Mouse (Mus musculus) forebrain, embryonic 14.5 days (tissue): Measurements from ENCODE around the gene Rhox7a. TPM values are rescaled to one million over a fixed set of nuclear protein-coding genes. Genes with fewer than 3 reads are reported as not detected.
"Not testable (repeated sequence)": the region's sequence is repeated elsewhere in the genome, so short reads cannot be mapped to it uniquely, and the experiment has no call there.

Experiments used
- ATAC-seq: fragments of 200-750 bp; cut with Nextera tagmentation; 2 replicates; pipeline ENCODE4 v1.8.0; 2017; ENCODE audit warnings: mild to moderate bottlenecking, moderate library complexity
- DNase-seq: peaks from one replicate; pipeline ENCODE4 v3.0.0-alpha.2; 2015; ENCODE audit warnings: low spot score
- H3K27ac ChIP-seq: fragments of 300-500 bp; sonication (generic); 2 replicates; pipeline ENCODE4 v1.5.1; 2014; ENCODE audit warnings: low read depth, mild to moderate bottlenecking, control low read depth, low read length, moderate library complexity
- H3K27me3 ChIP-seq: fragments of 300-500 bp; sonication (generic); replicated peaks from 2 replicates; pipeline ENCODE4 v1.6.1; 2014; ENCODE audit warnings: low read length, control low read depth, mixed read lengths; ENCODE audit not compliant: control insufficient read depth, insufficient read depth
- H3K36me3 ChIP-seq: fragments of 300-500 bp; sonication (generic); 2 replicates; pipeline ENCODE4 v1.6.1; 2014; ENCODE audit warnings: low read length, control low read depth; ENCODE audit not compliant: control insufficient read depth, insufficient read depth
- H3K4me1 ChIP-seq: fragments of 300-500 bp; sonication (generic); 2 replicates; pipeline ENCODE4 v1.6.1; 2014; ENCODE audit warnings: antibody characterized with exemption, low read length, control low read depth; ENCODE audit not compliant: control insufficient read depth, insufficient read depth
- H3K4me2 ChIP-seq: fragments of 300-500 bp; sonication (generic); 2 replicates; pipeline ENCODE4 v1.6.1; 2014; ENCODE audit warnings: mild to moderate bottlenecking, control low read depth, low read length
- H3K4me3 ChIP-seq: fragments of 300-500 bp; sonication (generic); 2 replicates; pipeline ENCODE4 v1.5.1; 2014; ENCODE audit warnings: low read depth, low read length, control low read depth
- H3K9ac ChIP-seq: fragments of 300-500 bp; sonication (generic); 2 replicates; pipeline ENCODE4 v1.6.1; 2014; ENCODE audit warnings: mild to moderate bottlenecking, low read length, control low read depth, moderate library complexity
- H3K9me3 ChIP-seq: fragments of 300-500 bp; sonication (generic); replicated peaks from 2 replicates; pipeline ENCODE4 v1.6.1; 2016; ENCODE audit warnings: low read length, control low read depth, mixed read lengths; ENCODE audit not compliant: control insufficient read depth
- WGBS: fragments of 180-500 bp; shearing (Covaris S2); extraction: QIAGEN DNeasy Blood & Tissue Kit; methylation state at CpG from one replicate; pipeline ENCODE4 v1.1.7; 2014; 5-methylcytosine and 5-hydroxymethylcytosine counted together
- polyA plus RNA-seq: library from polyadenylated mRNA; unstranded; fragments of >200 nt; fragmentation: Nextera tagmentation; extraction: Ambion mirVana; gene quantifications from 2 replicates; pipeline ENCODE4 v1.2.1, GENCODE M21; 2014

The Rhox7a gene
- polyA plus RNA-seq: not detected in 2 replicates

GRCm38 (mm10) chrX:37831386-37831785 lies at the start of gene Rhox7a:
TSS of gene Rhox7a (plus strand) at chrX:37831686.
- not testable (repeated sequence) for H3K27me3 ChIP-seq, H3K27ac ChIP-seq, ATAC-seq, H3K4me1 ChIP-seq, H3K4me3 ChIP-seq, H3K9ac ChIP-seq, H3K36me3 ChIP-seq, H3K9me3 ChIP-seq, DNase-seq, H3K4me2 ChIP-seq
- 86% methylated on average over 8 of the region's 8 CpGs for WGBS

- 81% methylated on average over 15 of the region's 15 CpGs for WGBS
- no peak overlapping the region for H3K4me3 ChIP-seq
- no peak for DNase-seq
- ATAC-seq: no peak
- H3K9me3 ChIP-seq: no peaks in the 10 kb centered on the region
- H3K4me2 ChIP-seq: no peak overlapping the region
- H3K9ac ChIP-seq: no peak overlapping the region
- H3K27ac ChIP-seq: no peak overlapping the region
- H3K4me1 ChIP-seq: no peaks in the 10 kb centered on the region
- no peaks in the 10 kb centered on the region for H3K36me3 ChIP-seq
- H3K27me3 ChIP-seq: no peaks in the 10 kb centered on the region
These were observed 24.0 kb upstream of the Rhox7a start for GRCm38 (mm10) chrX:37807286-37808080.

GRCm38 (mm10) chrX:37809396-37809795 lies 22.1 kb upstream of the Rhox7a start:
- no peaks in the 10 kb centered on the region for H3K9me3 ChIP-seq
- 84% methylated on average over 2 of the region's 2 CpGs for WGBS
- no peaks in the 10 kb centered on the region for H3K4me1 ChIP-seq
- no peak overlapping the region for H3K4me2 ChIP-seq
- DNase-seq (no peak), ATAC-seq (no peak)
- no peaks in the 10 kb centered on the region for H3K27me3 ChIP-seq
- H3K27ac ChIP-seq: no peak overlapping the region
- H3K4me3 ChIP-seq: no peak overlapping the region
- no peaks in the 10 kb centered on the region for H3K36me3 ChIP-seq
- H3K9ac ChIP-seq: no peak overlapping the region

- ATAC-seq (no peak), DNase-seq (peak; percentile 16)
- Histone ChIP-seq H3K27ac (no peak overlapping the region), H3K36me3 (no peaks in the 10 kb centered on the region), H3K9me3 (no peaks in the 10 kb centered on the region), H3K4me3 (no peak overlapping the region), H3K9ac (no peak overlapping the region), H3K4me2 (no peak overlapping the region), H3K4me1 (no peaks in the 10 kb centered on the region), H3K27me3 (no peaks in the 10 kb centered on the region)
- 29% methylated on average over 5 of the region's 5 CpGs for WGBS
These were observed 20.3 kb upstream of the Rhox7a start for GRCm38 (mm10) chrX:37811179-37811578.

- Histone ChIP-seq H3K27ac (no peak overlapping the region), H3K4me1 (no peaks in the 10 kb centered on the region), H3K9ac (no peak overlapping the region), H3K27me3 (no peaks in the 10 kb centered on the region), H3K36me3 (no peaks in the 10 kb centered on the region), H3K4me2 (no peak overlapping the region), H3K4me3 (no peak overlapping the region), H3K9me3 (no peaks in the 10 kb centered on the region)
- WGBS: 81% methylated on average over 10 of the region's 10 CpGs
- ATAC-seq (no peak), DNase-seq (no peak)
These were observed 15.8 kb upstream of the Rhox7a start for GRCm38 (mm10) chrX:37815665-37816064.

DNA sequence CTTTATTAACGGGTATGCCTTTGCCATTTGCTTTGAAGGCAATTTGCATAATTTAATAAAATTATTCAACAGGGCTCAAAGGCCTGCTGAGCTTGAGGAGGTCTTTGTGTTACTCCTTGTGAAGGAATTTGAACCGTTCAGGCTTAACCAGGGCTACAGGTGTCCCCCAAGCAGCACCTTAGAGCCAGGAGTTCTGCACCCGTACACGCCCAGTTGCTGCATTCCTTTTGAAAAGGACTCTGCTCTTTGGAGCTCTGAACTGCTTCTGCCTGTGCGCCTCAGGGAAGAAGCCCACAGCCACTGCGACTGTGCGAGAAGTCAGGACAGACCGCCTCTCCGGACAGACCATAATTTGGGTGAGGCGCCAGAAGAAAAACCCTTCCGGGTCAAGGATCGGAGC lies 4.9 kb upstream of the Rhox7a start, which contains the start of gene Rhox6:
TSS of gene Rhox6 (plus strand) at position 301 of the 400 bp plus-strand sequence.
- 91% methylated on average over 4 of the region's 12 CpGs for WGBS
- H3K4me3 ChIP-seq, H3K4me2 ChIP-seq, H3K9me3 ChIP-seq, ATAC-seq, H3K27ac ChIP-seq, H3K27me3 ChIP-seq, H3K9ac ChIP-seq, H3K36me3 ChIP-seq, DNase-seq, H3K4me1 ChIP-seq: not testable (repeated sequence)

DNA sequence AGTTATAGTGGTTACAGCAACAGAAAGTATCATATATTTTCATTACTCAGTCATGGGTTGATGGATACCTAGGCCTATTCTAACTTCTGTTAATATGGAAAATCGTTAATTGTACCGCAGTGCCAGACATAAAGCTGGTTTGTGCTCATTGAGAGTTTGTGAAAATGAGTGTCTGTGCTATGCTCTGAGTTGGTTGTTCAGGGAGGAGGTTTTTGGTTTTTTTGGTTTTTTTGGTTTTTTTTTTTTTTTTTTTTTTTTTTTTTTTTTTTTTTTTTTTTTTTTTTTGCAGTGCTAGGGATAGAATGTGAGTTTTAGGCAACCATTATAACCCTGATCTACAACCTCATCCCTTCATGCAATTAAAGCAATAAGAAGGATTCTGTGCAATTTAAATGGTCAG lies 40.2 kb downstream of the Rhox7a start:
- WGBS: 97% methylated on average over 2 of the region's 2 CpGs
- no peak for DNase-seq
- no peak for ATAC-seq
- Histone ChIP-seq H3K4me3 (no peak overlapping the region), H3K36me3 (no peaks in the 10 kb centered on the region), H3K27ac (no peak overlapping the region), H3K27me3 (no peaks in the 10 kb centered on the region), H3K4me2 (no peak overlapping the region), H3K9me3 (no peaks in the 10 kb centered on the region), H3K9ac (no peak overlapping the region), H3K4me1 (no peaks in the 10 kb centered on the region)

DNA sequence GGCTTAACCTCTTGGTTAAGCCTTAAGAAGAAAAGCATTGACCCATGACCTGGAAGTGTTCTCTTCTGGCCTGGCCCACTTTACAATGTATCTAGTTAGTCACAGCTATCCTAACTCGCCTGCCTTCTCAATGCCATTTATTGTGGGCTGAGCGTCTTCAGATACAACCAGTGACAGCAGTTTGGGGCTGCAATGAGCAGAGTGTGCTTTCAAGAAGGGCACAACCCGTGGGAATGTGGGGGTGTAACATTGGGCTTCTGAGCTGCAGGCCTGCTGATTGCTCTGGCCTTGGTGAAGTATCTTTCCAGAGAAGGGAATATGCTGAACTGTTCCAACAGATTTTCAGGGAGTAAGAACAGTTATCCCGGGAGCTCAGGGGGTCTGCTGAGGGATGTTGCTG lies 47.4 kb downstream of the Rhox7a start, which contains the start of gene Rhox8:
TSS of gene Rhox8 (minus strand) at position 101 of the 400 bp plus-strand sequence.
- no peaks in the 10 kb centered on the region for H3K27me3 ChIP-seq
- WGBS: 82% methylated on average over 4 of the region's 4 CpGs
- no peak within 1 kb of the TSS for H3K4me2 ChIP-seq
- DNase-seq: no peak
- no peak for ATAC-seq
- no peak within 1 kb of the TSS for H3K9ac ChIP-seq
- no peaks in the 10 kb centered on the region for H3K4me1 ChIP-seq
- no peaks in the 10 kb centered on the region for H3K9me3 ChIP-seq
- H3K27ac ChIP-seq: no peak within 1 kb of the TSS
- no peaks in the 10 kb centered on the region for H3K36me3 ChIP-seq
- no peak within 1 kb of the TSS for H3K4me3 ChIP-seq
